Mouse (Mus musculus) liver, postnatal 0 days (tissue): ENCODE results near the gene Nrp2.

ENCODE experiments used
- CTCF ChIP-seq: sonication (generic); IDR thresholded peaks from 2 replicates; pipeline ENCODE4 v1.5.1; 2016; ENCODE audit warnings: antibody characterized with exemption, low read depth
- EP300 ChIP-seq: IDR thresholded peaks from 2 replicates; pipeline ENCODE4 v1.6.1; 2016; ENCODE audit warnings: antibody characterized with exemption, low read depth, mild to moderate bottlenecking

DNA sequence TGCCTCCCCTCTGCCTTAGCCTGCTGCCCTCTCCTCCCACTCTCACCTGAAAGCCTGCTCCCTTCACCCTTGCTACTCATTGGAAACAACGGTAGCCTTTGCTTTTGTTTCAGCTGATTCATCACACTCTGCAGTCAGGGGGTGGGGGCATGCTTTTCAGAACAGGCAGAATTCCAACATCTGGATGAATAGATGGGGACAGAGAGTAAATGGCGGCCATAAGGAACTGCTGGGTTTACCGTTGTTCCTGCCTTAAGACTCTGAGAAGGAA lies 70.8 kb downstream of the Nrp2 start:
- TF ChIP-seq CTCF (no peak), EP300 (no peak)
